In the genomic region with DNA sequence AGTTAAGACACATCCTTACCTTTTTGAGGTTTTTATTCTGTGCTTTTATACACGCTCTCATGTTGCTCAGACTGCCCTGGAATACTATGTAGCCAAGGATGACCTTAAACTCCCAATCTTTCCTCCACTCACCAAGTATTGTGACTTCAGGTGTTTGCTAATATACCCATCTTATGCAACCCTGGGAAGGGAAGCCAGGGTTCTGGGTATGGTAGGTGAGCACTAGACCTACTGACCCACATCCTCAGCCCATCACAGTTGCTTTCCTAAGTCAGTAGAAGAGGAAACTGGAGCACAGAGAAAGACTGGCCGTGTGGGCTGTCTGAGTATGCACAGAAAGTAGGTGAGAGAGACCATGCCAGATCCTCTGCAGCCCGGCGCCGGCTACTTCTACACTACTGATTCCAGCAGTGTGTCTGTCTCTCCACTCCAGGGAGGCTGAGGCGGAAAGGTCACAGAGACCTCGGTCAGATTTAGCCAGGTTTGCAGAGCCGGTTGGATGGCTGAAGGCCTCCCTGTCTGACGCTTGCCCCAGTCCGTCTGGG, we compare ENCODE assay signal across 18 mouse cellular contexts.
"Had no signal": no experiment of that assay in that cellular context is flagged by ENCODE, and none has a peak within 500 bp of the region (broad histone marks: within the 10 kb centered on the region; RNA-seq: fewer than 3 reads in every experiment).

No protein-coding gene starts in this region.

- H3K36me3 ChIP-seq: limb, embryonic 10.5 days; limb, embryonic 13.5 days; lung, embryonic 15.5 days; midbrain, embryonic 10.5 days; stomach, embryonic 15.5 days had no signal

- H3K9ac ChIP-seq: limb, embryonic 13.5 days; liver, embryonic 14.5 days; liver, postnatal 0 days; lung, embryonic 15.5 days; stomach, embryonic 15.5 days had no signal

- H3K4me3 ChIP-seq: layer of hippocampus, adult 2 months; limb, embryonic 10.5 days; limb, embryonic 13.5 days; lung, embryonic 15.5 days; megakaryocyte, embryonic 14.5 days; midbrain, embryonic 10.5 days; stomach, embryonic 15.5 days had no signal

- H3K4me2 ChIP-seq: limb, embryonic 13.5 days; liver, embryonic 11.5 days; lung, embryonic 15.5 days; stomach, embryonic 15.5 days had no signal

- H3K9me3 ChIP-seq: limb, embryonic 10.5 days; limb, embryonic 13.5 days; lung, embryonic 15.5 days; megakaryocyte, embryonic 14.5 days; midbrain, embryonic 10.5 days; stomach, embryonic 15.5 days had no signal

- DNase-seq: kidney, adult 2 months; kidney, postnatal 25 days; layer of hippocampus, adult 9-11 months; liver, postnatal 0 days; midbrain, embryonic 14.5 days; right cerebral cortex, postnatal 14 days; spleen, adult 18-20 months; thymus, postnatal 25 days had no signal

- ATAC-seq: liver, postnatal 0 days had no signal

- H3K27ac ChIP-seq: kidney, postnatal 0 days; layer of hippocampus, adult 2 months; limb, embryonic 10.5 days; limb, embryonic 13.5 days; liver, embryonic 14.5 days; midbrain, embryonic 10.5 days; stomach, embryonic 15.5 days had no signal

- H3K27me3 ChIP-seq: limb, embryonic 13.5 days; lung, embryonic 15.5 days; megakaryocyte, embryonic 14.5 days; stomach, embryonic 15.5 days had no signal
